Mouse (Mus musculus) erythroblast, embryonic 14.5 days (primary cell): ENCODE measurements around the gene Fam43b. TPM values are rescaled to one million over a fixed set of nuclear protein-coding genes. Genes with fewer than 3 reads are reported as not detected.

Experiments used
- H3K27me3 ChIP-seq: 2 replicates; pipeline ENCODE4 v1.6.1; 2012; ENCODE audit warnings: inconsistent platforms; ENCODE audit not compliant: control insufficient read depth
- H3K36me3 ChIP-seq: 2 replicates; pipeline ENCODE4 v1.6.1; 2012; ENCODE audit warnings: mild to moderate bottlenecking, inconsistent platforms; ENCODE audit not compliant: control insufficient read depth
- H3K4me1 ChIP-seq: 2 replicates; pipeline ENCODE4 v1.6.1; 2012; ENCODE audit warnings: inconsistent platforms; ENCODE audit not compliant: control insufficient read depth
- H3K4me3 ChIP-seq: replicated peaks from 2 replicates; pipeline ENCODE3; 2012; ENCODE audit warnings: moderate library complexity, mild to moderate bottlenecking, inconsistent platforms
- H3K9me3 ChIP-seq: 2 replicates; pipeline ENCODE4 v1.6.1; 2012; ENCODE audit warnings: low read length, inconsistent platforms, mixed read lengths; ENCODE audit not compliant: control insufficient read depth
- GATA1 ChIP-seq: IDR thresholded peaks from 2 replicates; pipeline ENCODE4 v1.6.1; 2012; ENCODE audit warnings: low read length, inconsistent platforms, mixed read lengths
- TAL1 ChIP-seq: IDR thresholded peaks from 3 replicates; pipeline ENCODE4 v1.6.1; 2012; ENCODE audit warnings: low read length, inconsistent platforms, mixed read lengths
- polyA plus RNA-seq: library from polyadenylated mRNA; stranded (reverse); fragments of >175 nt; gene quantifications from 2 replicates; pipeline ENCODE4 v1.2.3, GENCODE M21; 2012

Fam43b gene
- polyA plus RNA-seq, 1 experiment, result not detected

DNA sequence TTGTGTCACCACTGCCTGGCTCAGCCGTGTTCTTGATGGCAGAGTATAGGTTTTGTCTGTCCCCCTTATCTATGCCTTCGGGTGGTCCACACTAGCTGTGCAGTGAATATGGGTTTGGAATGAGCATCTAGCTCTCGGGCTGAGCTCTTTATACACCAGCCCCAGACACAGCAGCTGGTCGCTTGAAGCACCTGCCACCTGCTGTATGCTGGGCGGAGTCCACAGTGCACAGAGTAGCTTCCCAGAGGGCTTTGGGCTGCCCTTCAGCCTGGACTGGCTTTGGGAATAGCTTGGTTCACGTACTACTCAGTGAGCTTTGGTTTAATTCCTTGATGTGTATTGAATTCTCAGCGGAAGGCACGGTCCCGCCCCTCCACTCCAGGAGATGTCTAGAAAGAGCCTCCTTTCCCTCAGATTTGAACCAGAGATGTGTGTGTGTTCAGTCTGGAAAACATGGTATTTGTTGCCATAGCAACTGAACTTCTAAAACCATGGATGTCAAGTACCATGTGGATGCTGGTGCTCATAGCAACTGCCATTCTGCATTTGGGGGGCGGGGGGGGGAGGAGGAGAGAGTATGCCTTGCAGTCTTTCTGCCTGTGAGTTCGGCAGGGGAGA lies 22.1 kb upstream of the Fam43b start:
- no peak for TF ChIP-seq TAL1
- no peak for TF ChIP-seq GATA1
- Histone ChIP-seq H3K36me3 (no peaks in the 10 kb centered on the region), H3K4me1 (no peaks in the 10 kb centered on the region), H3K4me3 (no peak overlapping the region), H3K9me3 (no peaks in the 10 kb centered on the region), H3K27me3 (peaks cover 27% of the 10 kb centered on the region)

DNA sequence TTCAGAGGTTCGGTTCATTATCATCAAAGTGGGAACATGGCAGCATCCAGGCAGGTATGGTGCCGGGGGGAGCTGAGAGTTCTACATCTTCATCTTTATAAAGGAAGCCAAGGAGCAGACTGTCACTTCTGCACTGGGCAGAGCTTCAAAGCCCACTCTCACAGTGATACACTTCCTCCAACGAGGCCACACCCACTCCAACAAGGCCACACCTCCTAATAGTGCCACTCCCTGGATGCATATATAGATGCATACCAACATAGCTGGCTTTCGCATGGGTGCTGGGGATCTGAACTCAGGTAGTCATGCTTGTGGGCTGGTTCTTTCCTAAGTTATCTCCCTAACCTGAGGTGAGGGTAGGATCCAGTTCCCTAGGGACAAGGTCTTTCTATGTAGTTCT lies 21.6 kb upstream of the Fam43b start:
- Histone ChIP-seq H3K27me3 (peaks cover 27% of the 10 kb centered on the region), H3K9me3 (no peaks in the 10 kb centered on the region), H3K36me3 (no peaks in the 10 kb centered on the region), H3K4me3 (no peak overlapping the region), H3K4me1 (no peaks in the 10 kb centered on the region)
- TF ChIP-seq TAL1 (no peak), GATA1 (no peak)

DNA sequence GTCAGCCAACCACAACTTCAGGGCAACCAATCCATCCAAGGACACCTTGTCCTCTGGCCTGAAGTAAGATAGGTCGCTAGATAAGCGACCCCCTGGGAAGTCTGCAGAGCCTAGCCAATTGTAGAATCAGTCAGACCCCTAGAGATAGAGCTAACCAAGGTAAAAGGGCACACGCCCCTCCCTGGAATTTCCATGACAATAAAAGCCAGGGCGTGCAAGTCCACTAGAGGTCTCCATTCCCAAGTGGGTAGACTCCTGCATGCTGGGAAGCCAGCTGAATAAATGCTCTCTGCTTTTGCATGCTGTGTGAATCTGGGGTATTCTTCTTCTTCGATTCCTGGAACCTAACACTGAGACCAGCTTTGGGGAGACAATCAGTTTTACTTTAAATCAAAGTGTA lies 20.1 kb upstream of the Fam43b start:
- no peaks in the 10 kb centered on the region for H3K36me3 ChIP-seq
- no peaks in the 10 kb centered on the region for H3K4me1 ChIP-seq
- no peaks in the 10 kb centered on the region for H3K9me3 ChIP-seq
- TF ChIP-seq TAL1, result no peak
- no peak for TF ChIP-seq GATA1
- peaks cover 27% of the 10 kb centered on the region for H3K27me3 ChIP-seq
- H3K4me3 ChIP-seq, result no peak overlapping the region

DNA sequence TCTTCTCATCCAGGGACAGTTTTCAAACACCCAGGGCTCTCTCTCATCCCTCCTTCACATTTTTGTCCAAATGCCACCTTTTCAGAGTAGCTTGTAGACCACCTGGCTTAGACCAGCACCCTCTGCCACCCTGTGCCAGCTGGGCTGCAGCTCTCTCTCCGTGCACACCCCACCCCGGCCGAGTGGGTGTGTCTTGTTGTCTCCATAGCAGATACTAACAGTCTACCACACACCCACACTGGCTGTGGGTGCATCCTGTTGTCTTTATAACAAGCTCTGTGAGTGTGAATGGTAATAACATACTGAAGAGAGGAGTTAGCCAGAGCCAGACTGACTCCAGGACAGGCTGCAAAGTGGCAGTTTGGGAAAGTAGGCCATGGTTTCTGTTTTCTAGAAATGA lies 19.7 kb upstream of the Fam43b start:
- TF ChIP-seq GATA1 (no peak), TAL1 (no peak)
- H3K4me3 ChIP-seq, result no peak overlapping the region
- H3K36me3 ChIP-seq, result no peaks in the 10 kb centered on the region
- H3K4me1 ChIP-seq, result no peaks in the 10 kb centered on the region
- H3K27me3 ChIP-seq, result peaks cover 27% of the 10 kb centered on the region
- H3K9me3 ChIP-seq, result no peaks in the 10 kb centered on the region

DNA sequence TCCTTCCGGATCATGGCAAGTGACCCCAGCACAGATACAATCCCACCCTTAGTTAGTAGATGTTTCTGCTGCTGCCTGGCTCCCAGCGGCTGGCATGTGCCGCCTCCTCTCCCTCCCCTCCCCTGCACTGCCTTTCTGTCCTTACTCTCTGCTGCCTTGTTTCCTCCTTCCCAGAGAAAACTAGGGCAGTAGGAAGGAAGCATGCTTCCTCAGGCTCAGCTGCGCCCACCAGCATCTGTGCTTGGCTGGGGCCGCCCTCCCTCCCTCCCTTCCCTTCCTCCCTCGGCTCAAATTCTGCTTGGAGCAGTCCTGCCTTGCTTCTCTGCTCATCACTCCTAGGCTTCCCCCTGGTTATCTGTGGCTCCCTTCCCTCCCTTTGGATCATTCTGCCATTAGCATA lies 18.4 kb upstream of the Fam43b start:
- Histone ChIP-seq H3K4me3 (no peak overlapping the region), H3K4me1 (no peaks in the 10 kb centered on the region), H3K9me3 (no peaks in the 10 kb centered on the region), H3K36me3 (no peaks in the 10 kb centered on the region), H3K27me3 (peaks cover 24% of the 10 kb centered on the region)
- no peak for TF ChIP-seq TAL1
- TF ChIP-seq GATA1, result no peak

- H3K27me3 ChIP-seq, result peaks cover 17% of the 10 kb centered on the region; the same call in 1 of the 2 replicates
- H3K4me1 ChIP-seq, result no peaks in the 10 kb centered on the region
- no peak overlapping the region for H3K4me3 ChIP-seq
- no peaks in the 10 kb centered on the region for H3K36me3 ChIP-seq
- H3K9me3 ChIP-seq, result no peaks in the 10 kb centered on the region
- TF ChIP-seq TAL1, result no peak
- no peak for TF ChIP-seq GATA1
These were observed 15.3 kb upstream of the Fam43b start for GRCm38 (mm10) chr4:138411504-138412121.

DNA sequence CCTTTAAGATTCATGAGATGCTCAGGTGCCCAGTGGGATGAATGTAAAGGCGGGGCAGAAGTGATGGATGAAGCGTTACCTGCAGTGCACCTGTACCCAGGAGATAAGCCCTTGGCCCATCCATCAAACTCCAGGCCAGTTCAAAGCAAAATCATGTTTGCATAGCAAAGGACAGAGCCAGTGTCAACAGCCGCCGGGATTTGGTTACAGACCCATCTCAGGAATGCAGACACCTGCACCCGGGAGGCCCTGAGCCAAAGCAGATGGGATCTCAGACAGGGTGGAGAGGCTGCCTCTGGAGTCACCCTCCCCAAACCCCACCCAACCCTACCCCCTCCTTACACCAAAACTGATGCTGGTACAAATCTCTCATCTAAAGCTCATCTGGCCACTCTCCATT lies 14.7 kb upstream of the Fam43b start:
- TF ChIP-seq TAL1, result no peak
- TF ChIP-seq GATA1, result no peak
- H3K27me3 ChIP-seq, result peaks cover 17% of the 10 kb centered on the region; the same call in 1 of the 2 replicates

DNA sequence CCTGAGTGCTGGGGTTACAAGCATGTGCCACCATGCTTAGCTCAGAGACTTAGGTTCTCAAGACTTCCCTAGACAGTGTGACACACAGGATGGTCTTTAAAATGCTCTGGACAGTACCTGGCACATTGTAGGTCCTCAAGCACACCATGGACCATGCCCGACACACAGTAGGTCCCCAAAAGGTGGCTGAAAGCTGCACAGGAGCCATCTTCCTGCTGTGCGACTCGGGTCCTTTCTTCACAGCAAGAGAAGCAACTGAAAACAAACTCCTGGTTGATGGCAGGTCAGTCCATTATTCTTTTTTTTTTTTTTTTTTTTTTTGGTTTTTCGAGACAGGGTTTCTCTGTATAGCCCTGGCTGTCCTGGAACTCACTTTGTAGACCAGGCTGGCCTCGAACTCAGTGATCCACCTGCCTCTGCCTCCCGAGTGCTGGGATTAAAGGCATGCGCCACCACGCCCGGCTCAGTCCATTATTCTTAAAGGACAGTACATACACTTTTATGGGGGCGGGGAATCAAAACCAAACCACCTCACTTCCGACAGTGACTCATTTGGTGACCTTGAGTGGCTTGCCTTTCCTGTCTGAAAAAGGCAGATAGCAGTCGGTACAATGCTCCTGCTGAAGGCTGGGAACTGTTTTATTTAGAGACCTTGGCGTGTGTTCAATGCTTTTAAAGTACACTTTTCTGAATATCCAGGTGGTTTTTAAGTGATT lies 11.3 kb upstream of the Fam43b start:
- TF ChIP-seq GATA1, result no peak
- TF ChIP-seq TAL1, result no peak
- Histone ChIP-seq H3K36me3 (no peaks in the 10 kb centered on the region), H3K4me3 (no peak overlapping the region), H3K9me3 (no peaks in the 10 kb centered on the region), H3K4me1 (no peaks in the 10 kb centered on the region), H3K27me3 (peaks cover 6% of the 10 kb centered on the region; the same call in 1 of the 2 replicates)

More for the DNA sequence above, 14.7 kb upstream of the Fam43b start:
- no peaks in the 10 kb centered on the region for H3K9me3 ChIP-seq
- no peaks in the 10 kb centered on the region for H3K36me3 ChIP-seq
- H3K4me1 ChIP-seq, result no peaks in the 10 kb centered on the region
- H3K4me3 ChIP-seq, result no peak overlapping the region

DNA sequence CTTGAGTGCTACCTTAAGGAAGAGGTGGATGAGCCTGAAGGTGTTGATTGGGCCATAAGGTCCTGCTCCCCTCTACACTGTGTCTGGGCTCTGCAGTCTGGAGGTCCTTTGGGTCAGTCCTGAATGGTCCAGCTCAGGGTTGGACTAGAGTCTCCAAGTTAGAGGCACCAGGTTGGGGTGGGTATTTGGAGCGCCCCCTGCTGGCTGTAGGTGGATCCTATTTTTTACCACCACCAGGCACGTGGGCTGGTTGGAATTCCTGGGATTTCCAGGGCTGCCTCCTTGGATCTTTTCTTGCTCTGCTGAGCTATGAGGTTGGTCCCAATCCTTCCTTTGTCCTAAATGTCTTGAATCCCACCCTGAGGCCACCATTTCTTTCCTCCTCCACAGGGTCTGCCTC lies 8.5 kb upstream of the Fam43b start:
- H3K9me3 ChIP-seq, result no peaks in the 10 kb centered on the region
- no peak overlapping the region for H3K4me3 ChIP-seq
- H3K27me3 ChIP-seq, result peaks cover 3% of the 10 kb centered on the region; the same call in 1 of the 2 replicates
- no peak for TF ChIP-seq TAL1
- no peak for TF ChIP-seq GATA1
- H3K4me1 ChIP-seq, result no peaks in the 10 kb centered on the region
- no peaks in the 10 kb centered on the region for H3K36me3 ChIP-seq
